Mouse (Mus musculus): ENCODE results near the gene Fes. TPM values are rescaled to one million over a fixed set of nuclear protein-coding genes. Genes with fewer than 3 reads are reported as not detected.
A peak's percentile ranks its signal among the peaks of the same experiment; 100 is the strongest.

The Fes gene
- polyA plus RNA-seq, 1 experiment, result 10.0 TPM

GRCm38 (mm10) chr7:80374733-80375132, 13.0 kb downstream of the Fes start:
- Histone ChIP-seq H3K36me3 (ENCODE audit: control insufficient read depth, insufficient read depth, low read length) (no peaks in the 10 kb centered on the region), H3K27me3 (replicated peaks; ENCODE audit: control insufficient read depth, insufficient read depth, low read length) (no peaks in the 10 kb centered on the region), H3K4me1 (ENCODE audit: control insufficient read depth, insufficient read depth, low read length) (peaks cover 2% of the 10 kb centered on the region; the same call in 1 of the 2 replicates), H3K27ac (ENCODE audit: insufficient read depth, low read depth, low read length) (no peak overlapping the region), H3K4me3 (ENCODE audit: insufficient read depth, low read depth, low read length) (no peak overlapping the region)
- 94% methylated on average over 3 of the region's 3 CpGs for WGBS
- no peak for DNase-seq
- TF ChIP-seq CTCF (conservative IDR thresholded peaks at IDR 0.05; ENCODE audit: insufficient read depth, insufficient read length, low read depth, low read length), result no peak
- no peak for TF ChIP-seq POLR2A (IDR thresholded peaks at IDR 0.05; ENCODE audit: low read depth, low read length)

DNA sequence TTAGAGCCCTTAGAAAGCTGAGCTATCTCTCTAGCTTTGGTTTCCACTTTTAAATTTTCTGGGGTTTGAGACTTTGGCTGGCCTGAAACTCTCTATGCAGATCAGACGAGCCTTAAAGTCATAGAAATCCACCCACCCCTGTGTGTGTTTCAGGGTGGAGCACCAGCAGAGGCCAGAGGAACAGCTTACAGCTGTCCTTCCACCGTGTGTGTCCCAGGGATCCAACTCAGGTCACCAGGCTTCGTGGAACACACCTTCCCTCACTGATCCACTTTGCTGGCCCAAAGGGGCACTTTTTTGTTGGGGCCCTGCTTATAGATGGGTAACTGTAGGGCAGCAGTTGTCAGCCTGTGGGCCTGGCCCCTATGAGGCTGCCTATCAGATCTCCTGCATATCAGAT, 13.5 kb downstream of the Fes start:
- WGBS, result 70% methylated on average over 3 of the region's 3 CpGs
- no peaks in the 10 kb centered on the region for H3K36me3 ChIP-seq (ENCODE audit: control insufficient read depth, insufficient read depth, low read length)
- H3K27ac ChIP-seq (ENCODE audit: insufficient read depth, low read depth, low read length), result no peak overlapping the region
- TF ChIP-seq POLR2A (IDR thresholded peaks at IDR 0.05; ENCODE audit: low read depth, low read length) (no peak), CTCF (conservative IDR thresholded peaks at IDR 0.05; ENCODE audit: insufficient read depth, insufficient read length, low read depth, low read length) (no peak)
- no peak overlapping the region for H3K4me3 ChIP-seq (ENCODE audit: insufficient read depth, low read depth, low read length)
- peaks cover 2% of the 10 kb centered on the region; the same call in 1 of the 2 replicates for H3K4me1 ChIP-seq (ENCODE audit: control insufficient read depth, insufficient read depth, low read length)
- no peak for DNase-seq
- H3K27me3 ChIP-seq (replicated peaks; ENCODE audit: control insufficient read depth, insufficient read depth, low read length), result no peaks in the 10 kb centered on the region

DNA sequence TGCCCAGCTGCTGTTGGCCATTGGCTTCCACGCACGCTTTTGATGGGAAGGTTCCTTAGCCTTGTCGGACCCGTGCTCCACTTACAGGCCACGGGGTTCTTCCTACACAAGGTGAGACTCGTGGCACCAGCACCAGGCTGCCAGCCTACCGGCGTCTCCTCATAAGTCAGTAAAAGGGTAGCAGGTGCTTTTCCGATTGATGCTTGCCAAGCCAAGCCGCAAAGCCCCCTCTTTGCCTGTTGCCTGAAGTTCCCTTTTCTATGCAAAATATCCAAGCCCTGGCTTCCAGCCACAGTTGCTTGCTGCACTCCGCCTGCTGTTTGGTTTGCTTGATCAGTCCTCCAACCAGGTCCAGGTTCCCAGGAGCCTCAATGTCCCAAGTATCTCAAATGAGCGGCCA, 13.9 kb downstream of the Fes start:
- H3K27ac ChIP-seq (ENCODE audit: insufficient read depth, low read depth, low read length), result no peak overlapping the region
- H3K4me1 ChIP-seq (ENCODE audit: control insufficient read depth, insufficient read depth, low read length), result peaks cover 2% of the 10 kb centered on the region; the same call in 1 of the 2 replicates

DNA sequence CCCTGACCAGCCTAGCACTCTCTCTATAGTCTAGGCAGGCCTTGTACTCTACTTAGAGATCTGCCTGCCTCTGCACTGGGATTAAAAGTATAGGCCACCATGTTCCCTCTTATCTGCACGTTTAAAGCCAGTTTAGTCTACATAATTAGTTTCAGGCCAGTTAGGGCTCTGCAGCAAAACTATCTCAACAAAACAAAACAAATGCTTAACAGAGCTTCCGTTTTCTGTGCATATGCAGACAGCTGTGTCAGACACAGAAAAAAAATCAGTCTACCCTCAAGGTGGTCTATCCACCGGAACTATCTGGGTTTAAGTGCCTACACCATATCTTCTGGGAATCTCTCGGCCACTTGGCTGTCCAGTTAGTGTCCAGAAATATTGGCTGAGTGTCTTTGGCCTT, 14.4 kb downstream of the Fes start:
- H3K27me3 ChIP-seq (replicated peaks; ENCODE audit: control insufficient read depth, insufficient read depth, low read length), result no peaks in the 10 kb centered on the region
- H3K36me3 ChIP-seq (ENCODE audit: control insufficient read depth, insufficient read depth, low read length), result no peaks in the 10 kb centered on the region
- H3K27ac ChIP-seq (ENCODE audit: insufficient read depth, low read depth, low read length), result no peak overlapping the region
- TF ChIP-seq POLR2A (IDR thresholded peaks at IDR 0.05; ENCODE audit: low read depth, low read length) (no peak), CTCF (conservative IDR thresholded peaks at IDR 0.05; ENCODE audit: insufficient read depth, insufficient read length, low read depth, low read length) (no peak)
- H3K4me3 ChIP-seq (ENCODE audit: insufficient read depth, low read depth, low read length), result no peak overlapping the region
- no peak for DNase-seq
- H3K4me1 ChIP-seq (ENCODE audit: control insufficient read depth, insufficient read depth, low read length), result peaks cover 2% of the 10 kb centered on the region; the same call in 1 of the 2 replicates
- 78% methylated on average over 4 of the region's 4 CpGs for WGBS

More for the DNA sequence above, 13.9 kb downstream of the Fes start:
- TF ChIP-seq POLR2A (IDR thresholded peaks at IDR 0.05; ENCODE audit: low read depth, low read length), result no peak
- TF ChIP-seq CTCF (conservative IDR thresholded peaks at IDR 0.05; ENCODE audit: insufficient read depth, insufficient read length, low read depth, low read length), result no peak
- 89% methylated on average over 12 of the region's 12 CpGs for WGBS
- no peak overlapping the region for H3K4me3 ChIP-seq (ENCODE audit: insufficient read depth, low read depth, low read length)
- H3K27me3 ChIP-seq (replicated peaks; ENCODE audit: control insufficient read depth, insufficient read depth, low read length), result no peaks in the 10 kb centered on the region
- no peak for DNase-seq
- no peaks in the 10 kb centered on the region for H3K36me3 ChIP-seq (ENCODE audit: control insufficient read depth, insufficient read depth, low read length)

- H3K4me1 ChIP-seq (ENCODE audit: control insufficient read depth, insufficient read depth, low read length), result peaks cover 2% of the 10 kb centered on the region; the same call in 1 of the 2 replicates
- 76% methylated on average over 2 of the region's 2 CpGs for WGBS
- no peaks in the 10 kb centered on the region for H3K27me3 ChIP-seq (replicated peaks; ENCODE audit: control insufficient read depth, insufficient read depth, low read length)
- no peak overlapping the region for H3K4me3 ChIP-seq (ENCODE audit: insufficient read depth, low read depth, low read length)
- no peak overlapping the region for H3K27ac ChIP-seq (ENCODE audit: insufficient read depth, low read depth, low read length)
- no peak for DNase-seq
- TF ChIP-seq POLR2A (IDR thresholded peaks at IDR 0.05; ENCODE audit: low read depth, low read length), result no peak
- TF ChIP-seq CTCF (conservative IDR thresholded peaks at IDR 0.05; ENCODE audit: insufficient read depth, insufficient read length, low read depth, low read length), result no peak
- H3K36me3 ChIP-seq (ENCODE audit: control insufficient read depth, insufficient read depth, low read length), result no peaks in the 10 kb centered on the region
These were observed 15.1 kb downstream of the Fes start for GRCm38 (mm10) chr7:80372667-80373066.

DNA sequence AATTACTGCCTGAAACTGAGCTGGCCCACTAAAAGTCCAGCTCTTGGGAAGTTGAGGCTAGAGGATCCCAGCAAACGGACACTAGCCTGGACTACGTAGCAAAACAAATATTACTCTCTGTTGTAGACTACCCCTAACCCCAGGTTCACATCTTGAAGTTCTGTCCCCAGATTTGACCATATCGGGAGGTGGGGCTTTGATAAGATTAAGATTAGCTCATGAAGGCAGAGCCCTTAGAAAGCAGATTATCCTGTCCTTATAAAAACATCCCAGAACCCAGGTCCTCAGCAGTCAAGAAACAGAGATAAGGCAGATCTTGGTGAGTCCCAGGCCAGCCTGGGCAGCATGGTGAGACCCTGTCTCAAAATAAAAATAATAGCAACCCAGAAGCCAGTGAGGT, 15.6 kb downstream of the Fes start:
- Histone ChIP-seq H3K4me3 (ENCODE audit: insufficient read depth, low read depth, low read length) (no peak overlapping the region), H3K36me3 (ENCODE audit: control insufficient read depth, insufficient read depth, low read length) (no peaks in the 10 kb centered on the region), H3K27me3 (replicated peaks; ENCODE audit: control insufficient read depth, insufficient read depth, low read length) (no peaks in the 10 kb centered on the region), H3K27ac (ENCODE audit: insufficient read depth, low read depth, low read length) (no peak overlapping the region), H3K4me1 (ENCODE audit: control insufficient read depth, insufficient read depth, low read length) (peaks cover 2% of the 10 kb centered on the region; the same call in 1 of the 2 replicates)
- WGBS, result 94% methylated on average over 3 of the region's 3 CpGs
- TF ChIP-seq CTCF (conservative IDR thresholded peaks at IDR 0.05; ENCODE audit: insufficient read depth, insufficient read length, low read depth, low read length), result no peak
- no peak for DNase-seq

DNA sequence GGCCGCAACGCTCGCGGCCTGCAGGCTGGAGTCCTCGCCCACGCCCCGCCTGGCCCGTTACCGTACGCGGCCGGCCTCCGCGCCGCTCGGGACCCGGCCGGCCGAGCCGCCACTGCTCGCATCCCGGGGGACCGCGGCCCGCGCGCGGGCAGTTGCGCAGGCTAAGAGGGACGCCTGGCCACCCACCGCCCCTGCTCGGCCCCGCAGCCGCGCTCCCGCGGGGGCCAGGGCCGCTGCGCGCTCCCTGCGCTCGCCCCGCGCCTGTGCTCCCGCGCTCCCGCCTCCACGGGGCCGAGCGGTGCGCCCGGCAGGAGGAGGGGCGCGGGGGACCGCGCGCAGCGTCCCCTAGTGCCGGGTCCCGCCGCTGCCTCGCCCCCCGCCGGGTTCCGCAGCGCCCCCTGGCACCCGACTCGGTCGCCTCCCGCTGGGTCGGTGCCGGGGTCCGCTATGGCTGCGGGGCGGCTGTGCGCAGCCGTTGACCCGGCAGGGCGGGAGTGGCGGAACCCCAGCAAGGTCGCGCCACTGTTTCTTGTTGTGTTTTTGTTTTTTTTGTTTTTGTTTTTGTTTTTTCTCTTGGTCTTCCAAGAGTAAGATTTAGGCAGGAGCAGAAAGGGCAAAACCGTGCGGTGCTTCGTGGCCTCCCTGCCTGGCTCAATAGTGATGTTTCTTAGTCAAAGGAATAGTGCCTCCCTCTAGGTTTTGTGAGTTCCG, 16.6 kb downstream of the Fes start, which contains the start of gene Man2a2:
Gene Man2a2 (minus strand): TSS at position 335 of the 711 bp plus-strand sequence.
- peak; percentile 74 for DNase-seq
- Histone ChIP-seq H3K27me3 (replicated peaks; ENCODE audit: control insufficient read depth, insufficient read depth, low read length) (no peaks in the 10 kb centered on the region), H3K4me3 (ENCODE audit: insufficient read depth, low read depth, low read length) (peak within 1 kb of the TSS; percentile 79), H3K36me3 (ENCODE audit: control insufficient read depth, insufficient read depth, low read length) (no peaks in the 10 kb centered on the region), H3K4me1 (ENCODE audit: control insufficient read depth, insufficient read depth, low read length) (peaks cover 2% of the 10 kb centered on the region; the same call in 1 of the 2 replicates), H3K27ac (ENCODE audit: insufficient read depth, low read depth, low read length) (peak within 1 kb of the TSS; percentile 13)
- WGBS, result under 1% methylated on average over 86 of the region's 86 CpGs
- no peak for TF ChIP-seq POLR2A (IDR thresholded peaks at IDR 0.05; ENCODE audit: low read depth, low read length)
- TF ChIP-seq CTCF (conservative IDR thresholded peaks at IDR 0.05; ENCODE audit: insufficient read depth, insufficient read length, low read depth, low read length), result peak; percentile 46

All from kidney, adult 2 months (tissue).